Mouse (Mus musculus) myocyte (in vitro differentiated cells): ENCODE measurements around the gene Maml1. TPM values are rescaled to one million over a fixed set of nuclear protein-coding genes. Genes with fewer than 3 reads are reported as not detected.
"Not testable (repeated sequence)": the region's sequence is repeated elsewhere in the genome, so short reads cannot be mapped to it uniquely, and the experiment has no call there.

Experiments used
- H3K27me3 ChIP-seq: one replicate; pipeline ENCODE4 v1.6.1; 2011; ENCODE audit not compliant: control insufficient read depth, insufficient read depth, insufficient read length
- H3K36me3 ChIP-seq: one replicate; pipeline ENCODE4 v1.6.1; 2011; ENCODE audit not compliant: control insufficient read depth, insufficient read depth
- H3K4me2 ChIP-seq: one replicate; pipeline ENCODE4 v1.6.1; 2011; ENCODE audit warnings: low read depth, control low read depth
- H3K4me3 ChIP-seq: one replicate; pipeline ENCODE4 v1.5.1; 2011; ENCODE audit warnings: mild to moderate bottlenecking, control low read depth, moderate library complexity
- H3K79me2 ChIP-seq: one replicate; pipeline ENCODE4 v1.6.1; 2011; ENCODE audit not compliant: control insufficient read depth, insufficient read depth
- H3ac ChIP-seq: one replicate; pipeline ENCODE4 v1.6.1; 2011; ENCODE audit not compliant: control insufficient read depth, insufficient read length
- CEBPB ChIP-seq: IDR thresholded peaks from 2 replicates; pipeline ENCODE4 v1.6.1; 2011; ENCODE audit warnings: mild to moderate bottlenecking, moderate library complexity; ENCODE audit not compliant: poor library complexity, insufficient read depth, severe bottlenecking
- E2F4 ChIP-seq: IDR thresholded peaks from one replicate; pipeline ENCODE4 v1.6.1; 2011; ENCODE audit warnings: mild to moderate bottlenecking, control low read depth, moderate library complexity; ENCODE audit not compliant: insufficient read depth
- MAX ChIP-seq: IDR thresholded peaks from one replicate; pipeline ENCODE4 v1.6.1; 2011; ENCODE audit warnings: low read depth, mild to moderate bottlenecking, control low read depth
- MYOD1 ChIP-seq, 3 experiments: IDR thresholded peaks; one replicate each; pipeline ENCODE4 v1.6.1; 2011; ENCODE audit warnings: control low read depth in 2 of 3, low read depth in 2 of 3, mild to moderate bottlenecking in 2 of 3, moderate library complexity in 1 of 3; ENCODE audit not compliant: insufficient read length in 2 of 3, control insufficient read depth in 1 of 3
- MYOG ChIP-seq, 3 experiments: IDR thresholded peaks; one replicate each; pipeline ENCODE4 v1.6.1; 2011; ENCODE audit warnings: control low read depth in 2 of 3, low read depth in 2 of 3, mild to moderate bottlenecking in 2 of 3; ENCODE audit not compliant: insufficient read length in 2 of 3, control insufficient read depth in 1 of 3, insufficient read depth in 1 of 3
- POLR2A ChIP-seq: IDR thresholded peaks from one replicate; pipeline ENCODE4 v1.6.1; 2011; ENCODE audit warnings: low read depth, mild to moderate bottlenecking, control low read depth, moderate library complexity; ENCODE audit not compliant: insufficient read length
- POLR2AphosphoS2 ChIP-seq: IDR thresholded peaks from one replicate; pipeline ENCODE4 v1.6.1; 2011; ENCODE audit warnings: low read depth, control low read depth; ENCODE audit not compliant: insufficient read length
- REST ChIP-seq: IDR thresholded peaks from one replicate; pipeline ENCODE4 v1.6.1; 2011; ENCODE audit warnings: mild to moderate bottlenecking, control low read depth, moderate library complexity; ENCODE audit not compliant: insufficient read depth, insufficient read length
- SRF ChIP-seq: IDR thresholded peaks from one replicate; pipeline ENCODE4 v1.6.1; 2011; ENCODE audit warnings: low read depth; ENCODE audit not compliant: control insufficient read depth, insufficient read length
- TCF12 ChIP-seq: IDR thresholded peaks from one replicate; pipeline ENCODE4 v1.6.1; 2011; ENCODE audit warnings: mild to moderate bottlenecking, control low read depth; ENCODE audit not compliant: poor library complexity, insufficient read depth, severe bottlenecking
- TCF3 ChIP-seq: IDR thresholded peaks from one replicate; pipeline ENCODE4 v1.6.1; 2011; ENCODE audit warnings: low read depth, control low read depth; ENCODE audit not compliant: insufficient read length
- USF1 ChIP-seq: IDR thresholded peaks from one replicate; pipeline ENCODE4 v1.6.1; 2011; ENCODE audit warnings: low read depth, mild to moderate bottlenecking, control low read depth, moderate library complexity
- polyA plus RNA-seq: library from polyadenylated mRNA; unstranded; fragments of >200 nt; fragmentation: generic; extraction: Trizol; gene quantifications from one replicate; pipeline ENCODE4 v1.2.1, GENCODE M21; 2012; ENCODE audit warnings: missing spikeins

The Maml1 gene
- polyA plus RNA-seq, 1 experiment, result 13.7 TPM

GRCm38 (mm10) chr11:50321239-50321638 lies 29.1 kb upstream of the Maml1 start:
- Histone ChIP-seq H3K79me2 (peaks cover 91% of the 10 kb centered on the region), H3ac (no peak overlapping the region), H3K36me3 (no peaks in the 10 kb centered on the region), H3K4me2 (no peak overlapping the region), H3K27me3 (no peaks in the 10 kb centered on the region), H3K4me3 (no peak overlapping the region)
- TF ChIP-seq TCF3 (no peak), REST (no peak), E2F4 (no peak), POLR2A (no peak), MYOG (IDR thresholded peaks at IDR 0.05; ENCODE audit: control insufficient read depth in 1 of 3, insufficient read depth in 1 of 3, insufficient read length in 2 of 3, low read depth in 2 of 3) (no peak), TCF12 (no peak), MAX (no peak), USF1 (no peak), MYOD1 (IDR thresholded peaks at IDR 0.05; ENCODE audit: control insufficient read depth in 1 of 3, insufficient read length in 2 of 3, low read depth in 2 of 3) (no peak), SRF (no peak), POLR2AphosphoS2 (no peak), CEBPB (no peak)

- H3K36me3 ChIP-seq, H3K4me3 ChIP-seq, H3K27me3 ChIP-seq, H3K4me2 ChIP-seq, H3ac ChIP-seq: not testable (repeated sequence)
- H3K79me2 ChIP-seq, result peaks cover 100% of the 10 kb centered on the region
These were observed 27.2 kb upstream of the Maml1 start for GRCm38 (mm10) chr11:50319343-50319742.

DNA sequence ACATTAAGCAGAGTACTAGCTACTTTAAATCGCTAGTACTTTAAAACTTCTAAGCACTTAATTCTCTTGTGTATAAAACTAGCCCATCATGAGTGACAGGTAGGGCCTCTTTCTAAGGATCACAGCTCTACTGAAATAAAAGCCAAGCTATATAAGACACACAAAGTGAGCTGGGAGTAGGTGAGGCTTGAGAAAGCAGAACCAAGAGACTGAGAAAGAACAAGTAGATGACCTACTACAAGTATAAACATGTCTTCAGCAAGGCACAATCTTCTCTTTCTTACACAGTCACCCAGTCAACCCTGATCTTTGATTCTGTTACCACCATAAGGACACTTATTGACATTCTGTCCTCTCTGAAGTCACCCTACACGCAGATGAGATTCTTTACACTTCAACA lies 20.7 kb upstream of the Maml1 start:
- no peak overlapping the region for H3K4me3 ChIP-seq
- no peaks in the 10 kb centered on the region for H3K27me3 ChIP-seq
- H3K4me2 ChIP-seq, result no peak overlapping the region
- TF ChIP-seq MYOD1 (IDR thresholded peaks at IDR 0.05; ENCODE audit: control insufficient read depth in 1 of 3, insufficient read length in 2 of 3, low read depth in 2 of 3) (no peak), E2F4 (no peak), CEBPB (no peak), USF1 (no peak), POLR2AphosphoS2 (no peak), MAX (no peak), REST (no peak), MYOG (IDR thresholded peaks at IDR 0.05; ENCODE audit: control insufficient read depth in 1 of 3, insufficient read depth in 1 of 3, insufficient read length in 2 of 3, low read depth in 2 of 3) (no peak), SRF (no peak), TCF3 (no peak), POLR2A (no peak), TCF12 (no peak)
- H3K36me3 ChIP-seq, result peaks cover 24% of the 10 kb centered on the region
- peaks cover 77% of the 10 kb centered on the region for H3K79me2 ChIP-seq
- H3ac ChIP-seq, result no peak overlapping the region

DNA sequence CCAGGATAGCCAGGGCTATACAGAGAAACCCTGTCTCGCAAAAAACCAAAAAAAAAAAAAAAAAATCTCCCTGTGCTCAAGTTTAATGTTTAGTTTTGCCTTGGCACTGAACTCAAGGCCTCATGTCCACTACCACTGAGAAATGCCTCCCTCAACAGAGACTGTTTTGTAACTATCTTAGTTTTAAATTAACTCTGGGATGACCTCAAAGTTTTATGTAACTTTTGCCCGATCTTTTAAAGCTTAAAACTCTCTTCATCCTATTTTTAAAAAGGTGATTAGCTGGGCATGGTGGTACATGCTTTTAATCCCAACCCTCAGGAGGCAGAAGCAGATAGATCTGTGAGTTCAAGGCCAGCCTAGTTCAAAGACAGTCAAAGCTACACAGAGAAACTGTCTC lies 11.3 kb upstream of the Maml1 start:
- Histone ChIP-seq H3K4me3 (no peak overlapping the region), H3K79me2 (no peaks in the 10 kb centered on the region), H3K27me3 (no peaks in the 10 kb centered on the region), H3K4me2 (no peak overlapping the region), H3K36me3 (peaks cover 85% of the 10 kb centered on the region), H3ac (no peak overlapping the region)
- TF ChIP-seq MYOG (IDR thresholded peaks at IDR 0.05; ENCODE audit: control insufficient read depth in 1 of 3, insufficient read depth in 1 of 3, insufficient read length in 2 of 3, low read depth in 2 of 3), result no peak

GRCm38 (mm10) chr11:50291321-50292165 lies 568 bp downstream of the Maml1 start:
- Histone ChIP-seq H3ac (peak overlapping the region; percentile 91), H3K36me3 (peaks cover 18% of the 10 kb centered on the region), H3K79me2 (peaks cover 50% of the 10 kb centered on the region), H3K4me2 (peak overlapping the region; percentile 81), H3K4me3 (peak overlapping the region; percentile 54), H3K27me3 (no peaks in the 10 kb centered on the region)
- TF ChIP-seq USF1 (no peak), MYOG (IDR thresholded peaks at IDR 0.05; ENCODE audit: control insufficient read depth in 1 of 3, insufficient read depth in 1 of 3, insufficient read length in 2 of 3, low read depth in 2 of 3) (peak in 1 of 3 experiments; percentile 2)
